Mouse (Mus musculus): ENCODE results near the gene Cdh10.

DNA sequence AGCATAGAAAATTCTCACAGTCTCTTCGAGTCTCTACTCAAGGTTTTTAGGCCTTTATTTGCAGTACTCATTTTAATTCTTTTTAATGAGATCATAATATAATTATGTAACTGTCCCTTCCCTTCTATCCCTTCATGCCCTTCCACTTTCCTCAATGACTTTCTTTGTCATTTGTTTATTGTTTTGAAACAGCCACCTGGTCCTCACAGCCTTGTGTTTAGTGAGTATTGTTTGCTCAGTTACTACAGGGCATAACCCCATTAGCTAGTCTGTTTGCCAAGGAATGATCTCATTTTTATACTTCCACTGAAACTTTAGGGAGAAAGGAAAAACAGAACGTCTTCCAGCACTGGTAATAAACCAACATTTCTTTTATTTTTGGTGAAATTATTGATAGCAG is 39.4 kb downstream of the Cdh10 start:
- TF ChIP-seq POLR2A (IDR thresholded peaks at IDR 0.05; ENCODE audit: insufficient read depth, low read depth, low read length) (no peak), CTCF (IDR thresholded peaks at IDR 0.05; ENCODE audit: insufficient read depth, low read depth, low read length) (no peak)

All from olfactory bulb, adult 2 months (tissue).